Mouse (Mus musculus): ENCODE data around the gene Dnajb13. TPM values are rescaled to one million over a fixed set of nuclear protein-coding genes. Genes with fewer than 3 reads are reported as not detected.

The Dnajb13 gene
- polyA plus RNA-seq, 1 experiment from 2014 or later: 0.24 TPM

- Histone ChIP-seq H3K27me3 (ENCODE audit: low read depth, poor library complexity, severe bottlenecking) (no peaks in the 10 kb centered on the region), H3K4me3 (no peak overlapping the region), H3K27ac (no peak overlapping the region), H3K36me3 (peaks cover 94% of the 10 kb centered on the region), H3K4me1 (peaks cover 4% of the 10 kb centered on the region; the same call in 1 of the 2 replicates), H3K9me3 (replicated peaks) (no peaks in the 10 kb centered on the region)
- DNase-seq (ENCODE audit: low spot score): no peak
- WGBS: 88% methylated on average over 6 of the region's 6 CpGs
Observed at GRCm38 (mm10) chr7:100461621-100462151, 53.1 kb downstream of the Dnajb13 start.

- Histone ChIP-seq H3K27ac (no peak overlapping the region), H3K4me1 (no peaks in the 10 kb centered on the region), H3K36me3 (peaks cover 95% of the 10 kb centered on the region), H3K9me3 (replicated peaks) (no peaks in the 10 kb centered on the region), H3K27me3 (ENCODE audit: low read depth, poor library complexity, severe bottlenecking) (no peaks in the 10 kb centered on the region), H3K4me3 (no peak overlapping the region)
- 90% methylated on average over 3 of the region's 3 CpGs for WGBS
- no peak for DNase-seq (ENCODE audit: low spot score)
Observed at GRCm38 (mm10) chr7:100459862-100460261, 54.9 kb downstream of the Dnajb13 start.

GRCm38 (mm10) chr7:100458153-100458552, 56.6 kb downstream of the Dnajb13 start:
- DNase-seq (ENCODE audit: low spot score): no peak
- Histone ChIP-seq H3K27ac (no peak overlapping the region), H3K4me1 (no peaks in the 10 kb centered on the region), H3K9me3 (replicated peaks) (no peaks in the 10 kb centered on the region), H3K4me3 (no peak overlapping the region), H3K27me3 (ENCODE audit: low read depth, poor library complexity, severe bottlenecking) (no peaks in the 10 kb centered on the region), H3K36me3 (peaks cover 95% of the 10 kb centered on the region)
- 95% methylated on average over 1 of the region's 1 CpGs for WGBS

Other genes starting within 250 kb of the Dnajb13 start
- 1.1 and 2.4 TPM in 2 replicates for gene P4ha3, start 229.4 kb downstream of the Dnajb13 start, polyA plus RNA-seq (2016; fragmentation: Nextera tagmentation; extraction: Ambion mirVana)
- 31.2 and 40.3 TPM in 2 replicates for gene C2cd3, start 142.7 kb downstream of the Dnajb13 start, polyA plus RNA-seq (2016; fragmentation: Nextera tagmentation; extraction: Ambion mirVana)
- gene Ppme1, start 142.7 kb downstream of the Dnajb13 start, polyA plus RNA-seq (2016; fragmentation: Nextera tagmentation; extraction: Ambion mirVana): 79.1 and 84.2 TPM in 2 replicates
- not detected in 2 replicates for gene Ucp3, start 42.0 kb downstream of the Dnajb13 start, polyA plus RNA-seq (2016; fragmentation: Nextera tagmentation; extraction: Ambion mirVana)
- gene Ucp2, start 21.6 kb downstream of the Dnajb13 start, polyA plus RNA-seq (2016; fragmentation: Nextera tagmentation; extraction: Ambion mirVana): 98.8 and 126 TPM in 2 replicates
- gene Coa4, start 22.1 kb upstream of the Dnajb13 start, polyA plus RNA-seq (2016; fragmentation: Nextera tagmentation; extraction: Ambion mirVana): 19.3 and 21.3 TPM in 2 replicates
- 81.9 and 92.3 TPM in 2 replicates for gene Rab6a, start 92.5 kb upstream of the Dnajb13 start, polyA plus RNA-seq (2016; fragmentation: Nextera tagmentation; extraction: Ambion mirVana)
- gene Mrpl48, start 93.3 kb upstream of the Dnajb13 start, polyA plus RNA-seq (2016; fragmentation: Nextera tagmentation; extraction: Ambion mirVana): 57.3 and 59.5 TPM in 2 replicates
- 0.83 and 1.5 TPM in 2 replicates for gene Plekhb1, start 147.5 kb upstream of the Dnajb13 start, polyA plus RNA-seq (2016; fragmentation: Nextera tagmentation; extraction: Ambion mirVana)
- gene Fam168a, start 191.7 kb upstream of the Dnajb13 start, polyA plus RNA-seq (2016; fragmentation: Nextera tagmentation; extraction: Ambion mirVana): 29.6 and 39.6 TPM in 2 replicates

Measured in limb, embryonic 10.5 days (tissue).